Mouse (Mus musculus) heart, adult 2 months (tissue): ENCODE results near the gene Kcng1.

Experiments
- CTCF ChIP-seq: fragments of 200-600 bp; IDR thresholded peaks from 2 replicates; pipeline ENCODE4 v1.8.1; 2022; ENCODE audit warnings: antibody characterized with exemption, mild to moderate bottlenecking, moderate library complexity
- POLR2A ChIP-seq: fragments of 200-500 bp; IDR thresholded peaks from 2 replicates; pipeline ENCODE4 v1.6.1; 2011; ENCODE audit warnings: mild to moderate bottlenecking, low read depth, low read length, control low read depth; ENCODE audit not compliant: insufficient read depth

DNA sequence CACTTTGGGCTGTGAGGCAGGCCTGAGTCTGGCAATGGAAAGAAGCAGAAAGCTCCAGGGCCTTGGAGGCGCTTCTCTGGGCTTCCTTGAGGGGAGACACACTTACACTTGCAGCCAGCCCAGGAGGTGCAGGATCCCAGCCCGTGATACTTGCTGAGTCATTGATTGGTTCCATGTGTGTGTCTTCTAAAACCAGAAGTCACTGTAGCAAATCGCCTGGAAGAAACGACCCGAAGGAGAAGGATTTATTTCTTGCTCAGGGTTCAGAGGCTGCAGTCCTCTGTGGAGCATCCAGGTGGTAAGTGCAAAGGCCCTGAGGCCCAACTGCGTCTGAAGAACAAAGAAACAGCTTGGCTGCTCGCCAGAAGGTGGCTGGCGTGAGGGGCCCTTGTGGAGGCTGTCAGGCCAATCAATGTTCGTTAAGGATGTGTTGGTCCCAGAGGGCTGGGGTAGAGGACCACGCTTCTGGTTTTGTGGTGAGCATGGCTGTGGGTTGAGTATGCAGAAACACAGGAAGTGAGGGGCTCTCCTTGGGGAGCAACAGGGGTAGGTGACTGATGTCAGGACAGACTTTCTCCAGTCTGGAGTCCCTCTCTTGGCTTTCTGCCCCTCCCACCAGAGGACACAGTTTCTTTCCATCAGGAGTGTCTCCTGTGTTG is 40.3 kb upstream of the Kcng1 start:
- TF ChIP-seq CTCF (no peak), POLR2A (no peak)
